Mouse (Mus musculus): ENCODE measurements at regions not wholly inside any gene's neighbourhood (a gene's known extent, or its start where the extent isn't known, plus 50 kb on each side); places are given as distances from the start of the nearest gene placed in this dataset.

DNA sequence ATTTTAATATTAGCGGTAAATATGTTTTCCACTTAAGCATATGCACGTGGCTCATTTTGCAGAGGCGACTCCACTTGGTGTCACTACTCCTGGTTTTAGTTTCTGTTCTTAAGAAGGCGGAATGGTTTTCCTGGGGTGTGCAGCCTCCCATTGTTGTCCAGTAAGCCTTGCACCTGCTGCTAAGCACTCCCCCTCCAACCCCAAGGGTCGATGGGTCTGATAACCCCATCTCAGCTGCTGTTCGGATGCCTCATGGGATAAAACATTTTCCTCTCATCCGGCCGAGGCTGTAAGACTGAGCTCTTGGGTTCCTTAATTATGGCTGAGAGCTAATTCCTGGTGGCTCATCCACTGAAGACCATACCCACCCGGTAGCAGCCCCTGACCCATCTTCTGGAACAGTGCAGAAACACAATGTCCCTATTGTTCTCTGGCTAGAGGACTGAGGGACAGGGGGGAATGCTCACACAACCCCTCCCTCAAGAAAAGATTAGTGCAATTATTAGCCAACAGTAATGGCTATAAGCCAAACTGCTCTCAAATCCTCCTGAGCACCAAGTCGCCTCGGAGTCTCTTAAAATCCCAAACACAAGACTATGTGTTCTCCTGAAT lies 73.8 kb upstream of the Sox9 start:
- no peak for DNase-seq (ENCODE audit: low read depth, low spot score)

DNA sequence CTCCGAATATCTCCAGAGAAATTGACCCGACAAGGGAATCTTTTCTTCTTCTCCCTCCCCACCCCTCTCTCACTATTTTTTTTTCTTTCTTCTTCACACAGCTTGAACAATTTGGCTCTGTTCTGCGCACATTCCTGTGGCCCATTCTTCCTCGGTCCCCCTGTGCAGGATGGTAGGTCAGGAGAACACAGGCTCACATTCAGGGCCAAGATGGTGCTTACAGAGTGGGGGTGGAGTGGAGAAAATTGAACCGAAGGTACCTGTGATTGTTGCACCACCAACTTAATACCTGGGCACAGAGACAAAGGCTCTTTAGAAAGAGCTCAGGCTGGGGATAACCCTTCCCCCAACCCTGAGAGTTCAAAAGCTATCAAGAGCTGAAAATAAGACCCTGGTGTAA lies 70.4 kb upstream of the Sox9 start:
- DNase-seq (ENCODE audit: low read depth, low spot score), result no peak

DNA sequence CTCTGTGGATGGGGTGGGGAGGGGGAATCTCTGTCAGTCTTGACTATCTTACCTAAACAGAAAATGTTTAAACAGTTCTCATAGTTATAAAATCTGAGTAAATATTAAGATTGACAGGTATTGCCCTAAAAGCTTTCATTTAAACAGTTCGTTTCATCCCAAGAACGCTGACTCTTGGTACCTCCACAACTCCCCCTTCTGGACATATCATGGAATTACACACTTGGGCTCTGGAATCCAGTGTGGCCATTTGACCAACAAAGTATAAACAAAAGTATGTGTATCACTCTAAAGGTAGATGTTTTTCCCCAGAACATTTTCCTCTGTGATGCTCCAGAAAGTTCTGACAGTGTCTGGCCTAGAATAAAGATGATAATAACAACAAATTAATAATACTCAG lies 63.5 kb upstream of the Sox9 start:
- DNase-seq (ENCODE audit: low read depth, low spot score), result peak; percentile 19

DNA sequence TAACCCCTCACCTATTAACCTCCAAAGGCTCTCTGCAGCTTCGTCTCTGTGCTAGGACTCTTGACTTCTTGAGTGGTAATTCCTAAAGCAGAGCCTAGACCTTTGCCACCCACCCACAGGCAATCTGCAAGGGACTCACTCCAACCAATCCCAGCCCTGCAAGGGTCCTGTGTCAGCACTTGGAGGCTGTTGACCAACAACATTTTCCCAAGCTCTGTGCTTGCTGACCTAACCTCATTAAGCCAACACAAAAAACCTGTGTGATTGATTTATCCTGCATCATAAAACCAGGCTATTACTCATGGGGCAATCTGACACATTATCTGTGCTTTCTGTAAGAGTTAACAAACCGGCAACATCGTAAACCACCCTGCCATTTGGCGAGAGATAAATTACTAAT lies 61.4 kb upstream of the Sox9 start:
- DNase-seq (ENCODE audit: low read depth, low spot score), result no peak

DNA sequence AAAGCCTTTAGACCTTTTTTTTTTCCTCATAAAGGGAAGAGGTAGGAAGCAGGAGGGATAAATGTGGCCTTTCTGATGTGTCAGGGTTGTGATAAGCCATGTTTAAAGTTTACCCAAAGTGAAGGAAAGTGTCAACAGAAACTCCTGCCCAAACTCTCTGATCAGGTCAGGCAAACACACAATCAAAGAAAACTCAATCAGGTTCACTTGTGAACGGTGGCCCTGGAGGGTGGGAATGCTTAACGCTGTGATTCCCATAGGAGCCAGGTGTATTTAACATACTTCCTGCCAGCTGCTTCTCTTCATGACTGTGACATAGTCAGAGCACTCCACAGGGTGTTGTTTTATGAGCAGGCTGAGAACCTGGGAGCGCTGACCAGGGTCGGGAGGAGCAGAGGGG lies 59.1 kb upstream of the Sox9 start:
- DNase-seq (ENCODE audit: low read depth, low spot score), result no peak

- no peak for DNase-seq (ENCODE audit: low read depth, low spot score)
Observed at GRCm38 (mm10) chr11:112728154-112728952, 53.7 kb upstream of the Sox9 start.

All from 3T3-L1 (cell line).